17 mouse cellular contexts compared by ENCODE assay signal in genomic region chr13:54987405-54987804, GRCm38 (mm10). TPM values are rescaled to one million over a fixed set of nuclear protein-coding genes. Genes with fewer than 3 reads are reported as not detected.
DNase-seq lines count a peak whose midpoint lies in the region; ATAC-seq and TF ChIP-seq lines count a peak whose summit lies in the region.
"Had no signal": no experiment of that assay in that cellular context is flagged by ENCODE, and none has a peak within 500 bp of the region (broad histone marks: within the 10 kb centered on the region; RNA-seq: fewer than 3 reads in every experiment).

No protein-coding gene starts in this region.

- H3K27ac ChIP-seq in kidney, embryonic 16.5 days (ENCODE audit: low read length) = no peak overlapping the region
- no peak overlapping the region for H3K27ac ChIP-seq in midbrain, embryonic 15.5 days
- H3K27ac ChIP-seq: macrophage had no signal

- H3K4me3 ChIP-seq in kidney, embryonic 16.5 days (ENCODE audit: low read length) = no peak overlapping the region
- H3K4me3 ChIP-seq in midbrain, embryonic 15.5 days = no peak overlapping the region

- peak; percentile 44; the same call in 1 of the 2 replicates for ATAC-seq in kidney, embryonic 16.5 days (ENCODE audit: low FRiP score, low TSS enrichment)
- 0 out of 2 replicates have a peak, but pooled peaks have one; percentile 13 for ATAC-seq in midbrain, embryonic 15.5 days (replicated peaks)
- no peak for ATAC-seq in granulocyte monocyte progenitor cell, adult 5-6 weeks (replicated peaks; ENCODE audit: poor library complexity, severe bottlenecking)
- ATAC-seq: CD4-positive, CD25-positive, alpha-beta regulatory T cell, adult 4 months had no signal

- DNase-seq in kidney, adult 11 months = no peak
- DNase-seq in brain, adult 2 months (ENCODE audit: low read depth, low spot score) = peak; percentile 35
- peak; percentile 42 for DNase-seq in brain, embryonic 14.5 days (ENCODE audit: low read depth)
- no peak for DNase-seq in spleen, postnatal 14 days (ENCODE audit: low spot score in 2 of 2)
- DNase-seq: adrenal gland, adult 8-10 months; cerebellum, adult 9-11 months; embryo, embryonic 11 days; kidney, adult 2 months; liver; lung, adult 2 months; thymus, adult 2 months had no signal

- H3K27me3 ChIP-seq in kidney, embryonic 16.5 days (ENCODE audit: insufficient read depth, low read length) = 0 out of 2 replicates have a peak, but pooled peaks cover 2% of the 10 kb centered on the region
- peaks cover 5% of the 10 kb centered on the region; the same call in 1 of the 2 replicates for H3K27me3 ChIP-seq in midbrain, embryonic 15.5 days (replicated peaks)

- no peak for TF ChIP-seq POLR2A in brain, embryonic 14.5 days (IDR thresholded peaks at IDR 0.05; ENCODE audit: borderline replicate concordance, extremely low read depth, insufficient read depth, insufficient read length, poor library complexity, severe bottlenecking)

- H3K4me1 ChIP-seq in kidney, embryonic 16.5 days (ENCODE audit: insufficient read depth, low read length) = peaks cover 12% of the 10 kb centered on the region
- H3K4me1 ChIP-seq in midbrain, embryonic 15.5 days = peaks cover 23% of the 10 kb centered on the region

- no peak overlapping the region for H3K9ac ChIP-seq in kidney, embryonic 16.5 days (replicated peaks; ENCODE audit: low read length)
- H3K9ac ChIP-seq in midbrain, embryonic 15.5 days = no peak overlapping the region

- H3K36me3 ChIP-seq in kidney, embryonic 16.5 days (ENCODE audit: insufficient read depth, low read length) = no peaks in the 10 kb centered on the region
- no peaks in the 10 kb centered on the region for H3K36me3 ChIP-seq in midbrain, embryonic 15.5 days (replicated peaks)

- no peak for TF ChIP-seq CTCF in brain, embryonic 14.5 days (IDR thresholded peaks at IDR 0.05; ENCODE audit: borderline replicate concordance, extremely low read depth, insufficient read depth, insufficient read length)

- no peaks in the 10 kb centered on the region for H3K9me3 ChIP-seq in kidney, embryonic 16.5 days (ENCODE audit: low read length)
- no peaks in the 10 kb centered on the region for H3K9me3 ChIP-seq in midbrain, embryonic 15.5 days

- WGBS in kidney, embryonic 16.5 days = 38% methylated on average over 9 of the region's 9 CpGs
- 53% methylated on average over 9 of the region's 9 CpGs for WGBS in midbrain, embryonic 15.5 days

- H3K4me2 ChIP-seq in kidney, embryonic 16.5 days (replicated peaks; ENCODE audit: low read depth, low read length) = no peak overlapping the region
- no peak overlapping the region for H3K4me2 ChIP-seq in midbrain, embryonic 15.5 days

RNA-seq across cellular contexts. Expression of gene Hk3, which starts 33.8 kb away (rescaled TPM):
- polyA plus RNA-seq in kidney, embryonic 16.5 days (2015; fragmentation: Nextera tagmentation; extraction: Ambion mirVana) = 1.0 and 1.1 TPM in 2 replicates
- 0.90 and 1.1 TPM in 2 replicates for polyA plus RNA-seq in brain, embryonic 14.5 days (2012; rRNA removed)
- 1.3 and 1.4 TPM in 2 replicates for polyA plus RNA-seq in midbrain, embryonic 15.5 days (2015; fragmentation: Nextera tagmentation; extraction: Ambion mirVana)
- total RNA-seq in granulocyte monocyte progenitor cell, adult 5-6 weeks (2014; fragmentation: Nextera tagmentation) = 190 and 234 TPM in 2 replicates
- total RNA-seq in granulocyte monocyte progenitor cell, adult 5-6 weeks (2017) = 194 and 218 TPM in 2 replicates
- total RNA-seq: MEL had no signal

RNA-seq across cellular contexts. Expression of gene Unc5a, which starts 38.2 kb away (rescaled TPM):
- polyA plus RNA-seq in kidney, embryonic 16.5 days (2015; fragmentation: Nextera tagmentation; extraction: Ambion mirVana) = 2.6 and 2.7 TPM in 2 replicates
- 29.2 and 29.7 TPM in 2 replicates for polyA plus RNA-seq in brain, embryonic 14.5 days (2012; rRNA removed)
- polyA plus RNA-seq in midbrain, embryonic 15.5 days (2015; fragmentation: Nextera tagmentation; extraction: Ambion mirVana) = 15.7 and 16.1 TPM in 2 replicates
- total RNA-seq in granulocyte monocyte progenitor cell, adult 5-6 weeks (2014; fragmentation: Nextera tagmentation) = not detected in 2 replicates
- total RNA-seq in granulocyte monocyte progenitor cell, adult 5-6 weeks (2017) = 0.30 TPM in 1 of 2 replicates, not detected in the other
- total RNA-seq: MEL had no signal

Comparison
In these comparisons a context has a peak if more than half of its experiments do, and no peak if none do; other contexts are left out.
1. DNase-seq: peak in brain, adult 2 months (single experiment) and brain, embryonic 14.5 days (single experiment); none in kidney, adult 11 months (single experiment) and spleen, postnatal 14 days (0 of 2).